Mouse (Mus musculus): ENCODE results near the gene Mapk14.
A peak's percentile ranks its signal among the peaks of the same experiment; 100 is the strongest.

Mapk14 gene

GRCm38 (mm10) chr17:28690776-28691686, at the start of gene Mapk14:
TSS of gene Mapk14 (plus strand) at chr17:28691329.
- peak; percentile 99 for DNase-seq

- no peak for DNase-seq
These were observed 47.4 kb upstream of the Mapk14 start for GRCm38 (mm10) chr17:28643697-28644096.

- no peak for DNase-seq
These were observed 47.0 kb upstream of the Mapk14 start for GRCm38 (mm10) chr17:28644112-28644511.

- no peak for DNase-seq
These were observed 44.9 kb upstream of the Mapk14 start for GRCm38 (mm10) chr17:28646221-28646620.

- peak; percentile 25 to 63 for DNase-seq
These were observed 42.3 kb upstream of the Mapk14 start for GRCm38 (mm10) chr17:28648607-28649370.

GRCm38 (mm10) chr17:28650268-28650667, 40.9 kb upstream of the Mapk14 start:
- DNase-seq, result peak; percentile 18 to 20

- DNase-seq, result no peak
These were observed 33.2 kb upstream of the Mapk14 start for GRCm38 (mm10) chr17:28657936-28658335.

- DNase-seq, result no peak
These were observed 31.6 kb upstream of the Mapk14 start for GRCm38 (mm10) chr17:28659564-28659963.

- no peak for DNase-seq
These were observed 8.6 kb upstream of the Mapk14 start for GRCm38 (mm10) chr17:28682311-28683084.

- DNase-seq, result no peak
These were observed 7.5 kb upstream of the Mapk14 start for GRCm38 (mm10) chr17:28683601-28684000.

GRCm38 (mm10) chr17:28684631-28685030, 6.5 kb upstream of the Mapk14 start:
- no peak for DNase-seq

- no peak for DNase-seq
These were observed 3.8 kb upstream of the Mapk14 start for GRCm38 (mm10) chr17:28687354-28687753.

GRCm38 (mm10) chr17:28689586-28690283, 1.4 kb upstream of the Mapk14 start, which contains the start of gene Slc26a8:
TSS of gene Slc26a8 (minus strand) at chr17:28690233.
- peak; percentile 61 to 69 for DNase-seq

- DNase-seq, result peak; percentile 61 to 62
These were observed 685 bp downstream of the Mapk14 start for GRCm38 (mm10) chr17:28691687-28692340.

GRCm38 (mm10) chr17:28692341-28692710, 1.2 kb downstream of the Mapk14 start:
- DNase-seq, result peak; percentile 62 to 63

GRCm38 (mm10) chr17:28693086-28693485, 2.0 kb downstream of the Mapk14 start:
- no peak for DNase-seq

GRCm38 (mm10) chr17:28694078-28694477, 2.9 kb downstream of the Mapk14 start:
- DNase-seq, result no peak

- no peak for DNase-seq
These were observed 3.7 kb downstream of the Mapk14 start for GRCm38 (mm10) chr17:28694832-28695231.

- DNase-seq, result no peak
These were observed 5.5 kb downstream of the Mapk14 start for GRCm38 (mm10) chr17:28696641-28697040.

GRCm38 (mm10) chr17:28697290-28698195, 6.4 kb downstream of the Mapk14 start:
- DNase-seq, result peak; percentile 24 to 38

Data from cerebellum, postnatal 14 days (tissue).